Comparison of ENCODE assay signal across 19 mouse cellular contexts in genomic region chr7:83622582-83622981, GRCm38 (mm10).
"Had no signal": no experiment of that assay in that cellular context is flagged by ENCODE, and none has a peak within 500 bp of the region (broad histone marks: within the 10 kb centered on the region; RNA-seq: fewer than 3 reads in every experiment).

No protein-coding gene starts in this region.

- H3K4me1 ChIP-seq: limb, embryonic 10.5 days; liver, embryonic 12.5 days; liver, embryonic 15.5 days; lung, embryonic 15.5 days; megakaryocyte, embryonic 14.5 days; neural tube, embryonic 15.5 days had no signal

- H3K9me3 ChIP-seq: limb, embryonic 10.5 days; limb, embryonic 13.5 days; liver, embryonic 12.5 days; liver, embryonic 15.5 days; lung, embryonic 15.5 days; megakaryocyte, embryonic 14.5 days; neural tube, embryonic 12.5 days; neural tube, embryonic 15.5 days had no signal

- H3K27me3 ChIP-seq: limb, embryonic 13.5 days; liver, embryonic 12.5 days; liver, embryonic 15.5 days; lung, embryonic 15.5 days; neural tube, embryonic 12.5 days; neural tube, embryonic 15.5 days had no signal

- H3K36me3 ChIP-seq: limb, embryonic 10.5 days; limb, embryonic 13.5 days; liver, embryonic 12.5 days; liver, embryonic 15.5 days; lung, embryonic 15.5 days; neural tube, embryonic 12.5 days; neural tube, embryonic 15.5 days had no signal

- H3K4me3 ChIP-seq: layer of hippocampus, adult 2 months; limb, embryonic 10.5 days; limb, embryonic 13.5 days; liver, embryonic 12.5 days; liver, embryonic 15.5 days; lung, embryonic 15.5 days; megakaryocyte, embryonic 14.5 days; neural tube, embryonic 12.5 days; neural tube, embryonic 15.5 days had no signal

- DNase-seq: kidney, adult 2 months; kidney, postnatal 25 days; layer of hippocampus, adult 9-11 months; liver; lung, adult 18-20 months; lung, postnatal 10 days; lung, postnatal 36 days; midbrain, embryonic 14.5 days; thymus, postnatal 25 days had no signal

- H3K27ac ChIP-seq: kidney, postnatal 0 days; layer of hippocampus, adult 2 months; limb, embryonic 10.5 days; limb, embryonic 13.5 days; liver, embryonic 12.5 days; liver, embryonic 15.5 days; lung, embryonic 15.5 days; neural tube, embryonic 12.5 days; neural tube, embryonic 15.5 days had no signal
